Mouse (Mus musculus): Measurements from ENCODE around the gene Herc6. TPM values are rescaled to one million over a fixed set of nuclear protein-coding genes. Genes with fewer than 3 reads are reported as not detected.

Gene Herc6
- polyA plus RNA-seq, 1 experiment, result 1.4 TPM

- Histone ChIP-seq H3K27me3 (ENCODE audit: control insufficient read depth, insufficient read depth, insufficient read length) (no peaks in the 10 kb centered on the region), H3K79me2 (ENCODE audit: control insufficient read depth, insufficient read depth) (peaks cover 19% of the 10 kb centered on the region), H3K36me3 (ENCODE audit: control insufficient read depth, insufficient read depth) (no peaks in the 10 kb centered on the region), H3K4me3 (ENCODE audit: insufficient read depth, poor library complexity, severe bottlenecking) (peak overlapping the region; percentile 60), H3ac (ENCODE audit: control insufficient read depth, insufficient read length, low read depth) (peak overlapping the region; percentile 43), H3K79me3 (ENCODE audit: low read depth) (peaks cover 3% of the 10 kb centered on the region)
- TF ChIP-seq CEBPB (IDR thresholded peaks at IDR 0.05; ENCODE audit: low read depth) (no peak), MYOG (IDR thresholded peaks at IDR 0.05; ENCODE audit: control insufficient read depth, extremely low read depth, insufficient read length) (no peak), MAX (IDR thresholded peaks at IDR 0.05) (no peak), USF1 (IDR thresholded peaks at IDR 0.05; ENCODE audit: low read depth) (no peak)
Measured at GRCm38 (mm10) chr6:57703703-57704102, 122.9 kb downstream of the Herc6 start.

- TF ChIP-seq MYOD1 (IDR thresholded peaks at IDR 0.05; ENCODE audit: control insufficient read depth, insufficient read length, low read depth), result no peak
- no peak for TF ChIP-seq FOSL1 (IDR thresholded peaks at IDR 0.05; ENCODE audit: insufficient read depth, low read length, poor library complexity, severe bottlenecking)
- no peak for TF ChIP-seq MYOG (IDR thresholded peaks at IDR 0.05; ENCODE audit: control insufficient read depth, extremely low read depth, insufficient read length)
- no peak for TF ChIP-seq USF1 (IDR thresholded peaks at IDR 0.05; ENCODE audit: low read depth)
- no peak for TF ChIP-seq MAX (IDR thresholded peaks at IDR 0.05)
- no peak for TF ChIP-seq CEBPB (IDR thresholded peaks at IDR 0.05; ENCODE audit: low read depth)
- TF ChIP-seq CTCF (IDR thresholded peaks at IDR 0.05; ENCODE audit: control insufficient read depth, insufficient read depth, insufficient read length), result no peak
Measured at GRCm38 (mm10) chr6:57706721-57707120, 125.9 kb downstream of the Herc6 start.

GRCm38 (mm10) chr6:57711726-57712125 lies 130.9 kb downstream of the Herc6 start:
- H3K36me3 ChIP-seq (ENCODE audit: control insufficient read depth, insufficient read depth), result no peaks in the 10 kb centered on the region
- H3K27me3 ChIP-seq (ENCODE audit: control insufficient read depth, insufficient read depth, insufficient read length), result no peaks in the 10 kb centered on the region
- TF ChIP-seq FOSL1 (IDR thresholded peaks at IDR 0.05; ENCODE audit: insufficient read depth, low read length, poor library complexity, severe bottlenecking), result no peak
- no peak for TF ChIP-seq CEBPB (IDR thresholded peaks at IDR 0.05; ENCODE audit: low read depth)
- TF ChIP-seq MYOG (IDR thresholded peaks at IDR 0.05; ENCODE audit: control insufficient read depth, extremely low read depth, insufficient read length), result no peak
- TF ChIP-seq MYOD1 (IDR thresholded peaks at IDR 0.05; ENCODE audit: control insufficient read depth, insufficient read length, low read depth), result no peak
- no peak for TF ChIP-seq USF1 (IDR thresholded peaks at IDR 0.05; ENCODE audit: low read depth)
- TF ChIP-seq MAX (IDR thresholded peaks at IDR 0.05), result no peak
- no peak for TF ChIP-seq CTCF (IDR thresholded peaks at IDR 0.05; ENCODE audit: control insufficient read depth, insufficient read depth, insufficient read length)
- peaks cover 5% of the 10 kb centered on the region for H3K79me2 ChIP-seq (ENCODE audit: control insufficient read depth, insufficient read depth)
- peaks cover 1% of the 10 kb centered on the region for H3K79me3 ChIP-seq (ENCODE audit: low read depth)
- H3ac ChIP-seq (ENCODE audit: control insufficient read depth, insufficient read length, low read depth), result no peak overlapping the region
- no peak overlapping the region for H3K4me3 ChIP-seq (ENCODE audit: insufficient read depth, poor library complexity, severe bottlenecking)

More at GRCm38 (mm10) chr6:57706721-57707120, 125.9 kb downstream of the Herc6 start:
- Histone ChIP-seq H3K36me3 (ENCODE audit: control insufficient read depth, insufficient read depth) (no peaks in the 10 kb centered on the region), H3K79me3 (ENCODE audit: low read depth) (peaks cover 4% of the 10 kb centered on the region), H3ac (ENCODE audit: control insufficient read depth, insufficient read length, low read depth) (no peak overlapping the region), H3K27me3 (ENCODE audit: control insufficient read depth, insufficient read depth, insufficient read length) (no peaks in the 10 kb centered on the region), H3K79me2 (ENCODE audit: control insufficient read depth, insufficient read depth) (peaks cover 19% of the 10 kb centered on the region), H3K4me3 (ENCODE audit: insufficient read depth, poor library complexity, severe bottlenecking) (no peak overlapping the region)

Other genes with a start within 250 kb of the Herc6 start
- gene Vmn1r17, start 217.3 kb upstream of the Herc6 start, polyA plus RNA-seq (2012; fragmentation: generic; extraction: Trizol), result not detected
- gene Vmn1r18, start 185.2 kb upstream of the Herc6 start, polyA plus RNA-seq (2012; fragmentation: generic; extraction: Trizol), result not detected
- not detected for gene Vmn1r19, start 177.2 kb upstream of the Herc6 start, polyA plus RNA-seq (2012; fragmentation: generic; extraction: Trizol)
- not detected for gene Vmn1r20, start 152.1 kb upstream of the Herc6 start, polyA plus RNA-seq (2012; fragmentation: generic; extraction: Trizol)
- gene Ppm1k, start 45.5 kb upstream of the Herc6 start, polyA plus RNA-seq (2012; fragmentation: generic; extraction: Trizol), result 0.15 TPM
- gene Pyurf, start 111.1 kb downstream of the Herc6 start, polyA plus RNA-seq (2012; fragmentation: generic; extraction: Trizol), result 7.4 TPM
- gene Lancl2, start 121.5 kb downstream of the Herc6 start, polyA plus RNA-seq (2012; fragmentation: generic; extraction: Trizol), result 8.4 TPM
- 15.2 TPM for gene Vopp1, start 244.2 kb downstream of the Herc6 start, polyA plus RNA-seq (2012; fragmentation: generic; extraction: Trizol)

Measured in C2C12 (cell line).